Mouse (Mus musculus) forebrain, embryonic 16.5 days (tissue): ENCODE results near the gene P4hb. TPM values are rescaled to one million over a fixed set of nuclear protein-coding genes. Genes with fewer than 3 reads are reported as not detected.
"Not testable (repeated sequence)": the region's sequence is repeated elsewhere in the genome, so short reads cannot be mapped to it uniquely, and the experiment has no call there.

Experiments
- ATAC-seq: fragments of 200-750 bp; cut with Nextera tagmentation; 2 replicates; pipeline ENCODE4 v1.8.0; 2017; ENCODE audit warnings: mild to moderate bottlenecking, moderate library complexity
- H3K27ac ChIP-seq: fragments of 300-500 bp; sonication (generic); 2 replicates; pipeline ENCODE4 v1.5.1; 2014; ENCODE audit warnings: low read length, control low read depth
- H3K27me3 ChIP-seq: fragments of 300-500 bp; sonication (generic); replicated peaks from 2 replicates; pipeline ENCODE4 v1.6.1; 2014; ENCODE audit warnings: low read length; ENCODE audit not compliant: control insufficient read depth, insufficient read depth
- H3K36me3 ChIP-seq: fragments of 300-500 bp; sonication (generic); 2 replicates; pipeline ENCODE4 v1.6.1; 2014; ENCODE audit not compliant: control insufficient read depth, insufficient read depth
- H3K4me1 ChIP-seq: fragments of 300-500 bp; sonication (generic); replicated peaks from 2 replicates; pipeline ENCODE4 v1.6.1; 2014; ENCODE audit warnings: low read length; ENCODE audit not compliant: control insufficient read depth, insufficient read depth
- H3K4me2 ChIP-seq: fragments of 300-500 bp; sonication (generic); 2 replicates; pipeline ENCODE4 v1.6.1; 2014; ENCODE audit warnings: mild to moderate bottlenecking, low read length, control low read depth
- H3K4me3 ChIP-seq: fragments of 300-500 bp; sonication (generic); replicated peaks from 2 replicates; pipeline ENCODE4 v1.5.1; 2014; ENCODE audit warnings: mild to moderate bottlenecking, low read length, control low read depth
- H3K9ac ChIP-seq: fragments of 300-500 bp; sonication (generic); replicated peaks from 2 replicates; pipeline ENCODE4 v1.6.1; 2014; ENCODE audit warnings: low read depth, low read length, control low read depth
- H3K9me3 ChIP-seq: fragments of 300-500 bp; sonication (generic); 2 replicates; pipeline ENCODE4 v1.6.1; 2016; ENCODE audit warnings: low read length; ENCODE audit not compliant: control insufficient read depth
- WGBS: fragments of 180-500 bp; shearing (Covaris S2); extraction: QIAGEN DNeasy Blood & Tissue Kit; methylation state at CpG from one replicate; pipeline ENCODE4 v1.1.7; 2014; 5-methylcytosine and 5-hydroxymethylcytosine counted together
- polyA plus RNA-seq: library from polyadenylated mRNA; unstranded; fragments of >200 nt; fragmentation: Nextera tagmentation; extraction: Ambion mirVana; gene quantifications from 2 replicates; pipeline ENCODE4 v1.2.1, GENCODE M21; 2015

The P4hb gene
- polyA plus RNA-seq, 1 experiment from 2014 or later = 238 TPM

GRCm38 (mm10) chr11:120522581-120522980, 50.5 kb downstream of the P4hb start:
- no peak overlapping the region for H3K27ac ChIP-seq
- ATAC-seq = no peak
- H3K4me3 ChIP-seq = no peak overlapping the region
- H3K9ac ChIP-seq = no peak overlapping the region
- 85% methylated on average over 8 of the region's 8 CpGs for WGBS
- H3K27me3 ChIP-seq = no peaks in the 10 kb centered on the region
- no peaks in the 10 kb centered on the region for H3K4me1 ChIP-seq
- H3K36me3 ChIP-seq = no peaks in the 10 kb centered on the region
- no peak overlapping the region for H3K4me2 ChIP-seq
- H3K9me3 ChIP-seq = no peaks in the 10 kb centered on the region

DNA sequence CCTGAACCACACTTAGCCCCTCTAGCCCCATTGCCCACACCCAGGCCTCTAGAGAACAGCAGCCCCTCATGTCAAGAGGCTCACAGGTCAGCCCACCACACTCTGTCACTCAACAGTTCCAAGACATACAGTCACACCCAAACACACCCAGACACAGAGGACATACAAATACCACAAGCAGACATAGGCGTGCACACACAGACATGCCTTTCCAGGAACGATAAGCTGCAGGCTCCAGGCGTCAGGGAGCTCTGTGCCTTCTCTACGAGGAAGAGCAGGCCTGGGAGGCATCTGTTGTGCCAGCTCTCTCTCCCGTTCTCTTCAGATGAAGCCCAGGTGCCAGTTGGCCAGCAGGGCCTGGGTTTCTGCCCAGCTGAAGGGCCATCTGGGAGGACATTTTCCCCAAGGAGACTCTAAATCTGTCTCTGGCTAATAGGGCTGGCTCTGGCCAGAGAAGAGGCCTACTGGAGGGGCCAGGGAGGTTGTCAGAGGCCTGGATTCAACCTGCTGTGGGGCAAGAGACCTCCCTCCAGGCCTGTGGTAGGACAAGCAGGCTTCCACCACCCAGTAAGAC, 52.0 kb downstream of the P4hb start:
- no peak overlapping the region for H3K4me2 ChIP-seq
- H3K27ac ChIP-seq = peak overlapping the region; percentile 21; the same call in 1 of the 2 replicates
- H3K9me3 ChIP-seq = no peaks in the 10 kb centered on the region
- no peaks in the 10 kb centered on the region for H3K27me3 ChIP-seq
- H3K36me3 ChIP-seq = no peaks in the 10 kb centered on the region
- H3K4me3 ChIP-seq = no peak overlapping the region
- H3K9ac ChIP-seq = no peak overlapping the region
- ATAC-seq = no peak
- H3K4me1 ChIP-seq = no peaks in the 10 kb centered on the region
- WGBS = 69% methylated on average over 5 of the region's 5 CpGs

GRCm38 (mm10) chr11:120520498-120520897, 52.6 kb downstream of the P4hb start:
- H3K27me3 ChIP-seq = no peaks in the 10 kb centered on the region
- no peak overlapping the region for H3K4me2 ChIP-seq
- H3K4me3 ChIP-seq = no peak overlapping the region
- 79% methylated on average over 9 of the region's 9 CpGs for WGBS
- H3K4me1 ChIP-seq = no peaks in the 10 kb centered on the region
- no peak overlapping the region for H3K9ac ChIP-seq
- no peak overlapping the region for H3K27ac ChIP-seq
- ATAC-seq = no peak
- no peaks in the 10 kb centered on the region for H3K36me3 ChIP-seq
- no peaks in the 10 kb centered on the region for H3K9me3 ChIP-seq

DNA sequence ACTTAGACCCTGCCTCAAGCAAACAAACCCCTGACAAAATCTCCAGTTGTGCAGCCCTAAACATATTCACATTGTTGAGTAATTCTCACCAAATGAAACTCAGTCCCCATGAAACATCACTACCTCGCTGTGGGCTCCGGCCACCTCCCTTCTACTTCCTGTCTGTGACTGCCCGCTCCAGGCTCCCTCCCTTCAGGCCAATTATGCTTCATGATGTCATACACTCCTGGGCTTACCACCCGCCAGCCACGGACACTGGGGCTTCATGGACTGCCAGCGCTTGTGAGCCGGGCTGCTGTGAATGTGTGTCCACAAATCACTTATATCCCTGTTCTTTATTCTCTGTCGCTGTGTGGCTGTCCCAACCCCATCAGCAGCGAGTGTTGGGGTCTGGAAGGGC, 53.3 kb downstream of the P4hb start:
- H3K4me1 ChIP-seq = no peaks in the 10 kb centered on the region
- H3K36me3 ChIP-seq = no peaks in the 10 kb centered on the region
- no peak overlapping the region for H3K4me3 ChIP-seq
- no peaks in the 10 kb centered on the region for H3K9me3 ChIP-seq
- H3K27me3 ChIP-seq = no peaks in the 10 kb centered on the region
- H3K4me2 ChIP-seq = no peak overlapping the region
- no peak overlapping the region for H3K9ac ChIP-seq
- no peak overlapping the region for H3K27ac ChIP-seq
- 40% methylated on average over 9 of the region's 9 CpGs for WGBS
- no peak for ATAC-seq

GRCm38 (mm10) chr11:120518558-120518957, 54.5 kb downstream of the P4hb start:
- no peaks in the 10 kb centered on the region for H3K27me3 ChIP-seq
- H3K27ac ChIP-seq = no peak overlapping the region
- H3K4me3 ChIP-seq = no peak overlapping the region
- H3K4me2 ChIP-seq = no peak overlapping the region
- no peaks in the 10 kb centered on the region for H3K4me1 ChIP-seq
- no peak for ATAC-seq
- 70% methylated on average over 6 of the region's 6 CpGs for WGBS
- H3K36me3 ChIP-seq = no peaks in the 10 kb centered on the region
- H3K9me3 ChIP-seq = no peaks in the 10 kb centered on the region
- H3K9ac ChIP-seq = no peak overlapping the region

DNA sequence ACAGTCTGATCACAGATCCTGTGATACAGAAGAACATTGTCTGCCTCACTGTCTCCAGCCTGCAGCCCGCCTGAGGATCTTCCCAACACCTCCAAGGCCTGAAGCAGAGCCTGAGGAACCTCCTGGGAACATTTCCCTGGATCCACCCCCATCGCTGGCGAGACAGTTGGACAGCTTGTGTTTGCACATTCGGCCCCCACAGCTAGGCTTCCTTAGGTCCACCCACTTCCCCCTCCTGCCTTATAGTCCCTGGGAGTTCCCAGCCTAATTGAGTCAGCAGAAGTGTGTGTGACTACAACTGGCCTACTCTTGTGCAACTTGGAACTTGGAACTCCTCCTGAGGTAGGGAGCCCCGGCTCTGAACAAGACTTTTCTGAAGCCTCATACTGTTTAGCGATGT, 55.0 kb downstream of the P4hb start:
- no peak overlapping the region for H3K27ac ChIP-seq
- no peak overlapping the region for H3K9ac ChIP-seq
- no peaks in the 10 kb centered on the region for H3K4me1 ChIP-seq
- no peaks in the 10 kb centered on the region for H3K27me3 ChIP-seq
- no peak overlapping the region for H3K4me2 ChIP-seq
- H3K36me3 ChIP-seq = no peaks in the 10 kb centered on the region
- no peaks in the 10 kb centered on the region for H3K9me3 ChIP-seq
- no peak for ATAC-seq
- WGBS = 72% methylated on average over 6 of the region's 6 CpGs
- no peak overlapping the region for H3K4me3 ChIP-seq

- no peak overlapping the region for H3K4me2 ChIP-seq
- H3K9me3 ChIP-seq = no peaks in the 10 kb centered on the region
- WGBS = 79% methylated on average over 4 of the region's 4 CpGs
- H3K9ac ChIP-seq = no peak overlapping the region
- no peaks in the 10 kb centered on the region for H3K36me3 ChIP-seq
- no peaks in the 10 kb centered on the region for H3K4me1 ChIP-seq
- no peak overlapping the region for H3K4me3 ChIP-seq
- H3K27me3 ChIP-seq = no peaks in the 10 kb centered on the region
- no peak overlapping the region for H3K27ac ChIP-seq
- ATAC-seq = no peak
Measured at GRCm38 (mm10) chr11:120517147-120517546, 55.9 kb downstream of the P4hb start.

DNA sequence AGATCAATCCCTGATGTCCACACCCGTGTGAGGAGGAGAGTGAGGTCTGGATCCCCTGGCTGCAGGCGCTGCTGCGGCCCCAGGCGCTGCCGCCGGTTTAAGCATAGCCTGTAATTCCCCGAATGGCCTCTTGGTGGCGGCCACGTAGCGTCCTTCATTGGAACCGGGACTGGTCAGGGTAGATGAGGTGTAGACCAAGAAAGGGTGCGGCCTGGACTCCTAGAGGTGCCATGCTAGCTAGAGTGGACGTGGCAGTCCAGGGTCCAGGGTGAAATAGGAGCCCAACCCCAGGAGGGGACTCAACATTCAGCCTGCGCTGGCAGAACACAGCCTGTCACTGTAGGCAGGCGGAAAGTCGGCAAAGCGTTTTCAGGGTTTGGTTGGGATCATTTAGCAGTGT, 57.4 kb downstream of the P4hb start:
- Histone ChIP-seq H3K4me1 (peaks cover 2% of the 10 kb centered on the region; the same call in 1 of the 2 replicates), H3K36me3 (no peaks in the 10 kb centered on the region), H3K27ac (no peak overlapping the region), H3K9ac (no peak overlapping the region), H3K27me3 (no peaks in the 10 kb centered on the region), H3K9me3 (no peaks in the 10 kb centered on the region), H3K4me2 (no peak overlapping the region), H3K4me3 (no peak overlapping the region)
- ATAC-seq = peak; percentile 49; the same call in 1 of the 2 replicates
- WGBS = 16% methylated on average over 17 of the region's 17 CpGs

DNA sequence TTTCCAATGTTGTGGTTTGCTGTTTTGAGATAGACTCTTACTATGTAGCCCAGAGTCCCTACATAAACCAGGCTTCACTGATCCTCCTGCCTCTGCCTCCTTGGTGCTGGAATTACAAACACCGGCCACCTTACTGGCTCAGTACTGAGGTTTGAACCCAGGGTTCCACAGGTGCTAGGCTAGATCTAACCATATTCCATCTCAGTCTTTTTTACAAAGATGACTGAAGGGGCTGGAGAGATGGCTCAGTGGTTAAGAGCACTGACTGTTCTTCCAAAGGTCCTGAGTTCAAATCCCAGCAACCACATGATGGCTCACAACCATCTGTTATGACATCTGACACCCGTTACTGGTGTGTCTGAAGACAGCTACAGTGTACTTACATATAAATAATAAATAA, 58.8 kb downstream of the P4hb start:
- not testable (repeated sequence) for H3K36me3 ChIP-seq, ATAC-seq, H3K4me3 ChIP-seq, H3K4me1 ChIP-seq, H3K27me3 ChIP-seq, H3K9ac ChIP-seq, H3K4me2 ChIP-seq, H3K9me3 ChIP-seq, H3K27ac ChIP-seq
- 90% methylated on average over 2 of the region's 2 CpGs for WGBS
